14 mouse cellular contexts compared by ENCODE assay signal in genomic region chr10:99089906-99090305, GRCm38 (mm10). TPM values are rescaled to one million over a fixed set of nuclear protein-coding genes. Genes with fewer than 3 reads are reported as not detected.
"Had no signal": no experiment of that assay in that cellular context is flagged by ENCODE, and none has a peak within 500 bp of the region (broad histone marks: within the 10 kb centered on the region; RNA-seq: fewer than 3 reads in every experiment).

No protein-coding gene starts in this region.

- ATAC-seq: liver, postnatal 0 days; lung, postnatal 0 days; midbrain, embryonic 13.5 days; midbrain, embryonic 15.5 days had no signal

- DNase-seq: liver, embryonic 13.5 days; liver, postnatal 0 days; lung, adult 2 months; lung, postnatal 14 days; lung, postnatal 36 days; right cerebral cortex, postnatal 14 days; thymus, adult 18-20 months; thymus, postnatal 14 days; thymus, postnatal 36 days had no signal

RNA-seq across cellular contexts. Expression of gene Phxr2, which starts 36.2 kb away (rescaled TPM):
- total RNA-seq: midbrain, postnatal 0 days; monocyte, adult 5-6 weeks had no signal
